Mouse (Mus musculus) limb, embryonic 11.5 days (tissue): ENCODE results near the gene Nppa. TPM values are rescaled to one million over a fixed set of nuclear protein-coding genes. Genes with fewer than 3 reads are reported as not detected.

Experiments used
- ATAC-seq: fragments of 200-750 bp; cut with Nextera tagmentation; 2 replicates; pipeline ENCODE4 v1.8.0; 2017; ENCODE audit warnings: low read depth; ENCODE audit not compliant: insufficient number of reproducible peaks, low FRiP score, low TSS enrichment
- DNase-seq: peaks from one replicate; pipeline ENCODE4 v3.0.0-alpha.2; 2015; ENCODE audit warnings: low spot score
- H3K27ac ChIP-seq: fragments of 300-500 bp; sonication (generic); replicated peaks from 2 replicates; pipeline ENCODE4 v1.5.1; 2014; ENCODE audit warnings: low read depth, mild to moderate bottlenecking, low read length
- H3K27me3 ChIP-seq: fragments of 300-500 bp; sonication (generic); 2 replicates; pipeline ENCODE4 v1.6.1; 2014; ENCODE audit warnings: mild to moderate bottlenecking, low read length, mixed read lengths; ENCODE audit not compliant: control insufficient read depth, insufficient read depth
- H3K36me3 ChIP-seq: fragments of 300-500 bp; sonication (generic); 2 replicates; pipeline ENCODE4 v1.6.1; 2014; ENCODE audit warnings: mild to moderate bottlenecking, low read length, moderate library complexity, mixed read lengths; ENCODE audit not compliant: control insufficient read depth, insufficient read depth
- H3K4me1 ChIP-seq: fragments of 300-500 bp; sonication (generic); 2 replicates; pipeline ENCODE4 v1.6.1; 2014; ENCODE audit warnings: low read length, mixed read lengths; ENCODE audit not compliant: control insufficient read depth, insufficient read depth
- H3K4me2 ChIP-seq: fragments of 300-500 bp; sonication (generic); 2 replicates; pipeline ENCODE4 v1.6.1; 2014; ENCODE audit warnings: low read depth, mild to moderate bottlenecking, moderate library complexity; ENCODE audit not compliant: severe bottlenecking
- H3K4me3 ChIP-seq: fragments of 300-500 bp; sonication (generic); 2 replicates; pipeline ENCODE4 v1.5.1; 2014; ENCODE audit warnings: low read depth, low read length
- H3K9ac ChIP-seq: fragments of 300-500 bp; sonication (generic); 2 replicates; pipeline ENCODE4 v1.6.1; 2014; ENCODE audit warnings: mild to moderate bottlenecking, low read length
- H3K9me3 ChIP-seq: fragments of 300-500 bp; sonication (generic); 2 replicates; pipeline ENCODE4 v1.6.1; 2016; ENCODE audit warnings: low read length; ENCODE audit not compliant: control insufficient read depth
- whole genome bisulfite sequencing: fragments of 180-500 bp; shearing (Covaris S2); extraction: QIAGEN DNeasy Blood & Tissue Kit; methylation state at CpG from one replicate; pipeline ENCODE4 v1.1.7; 2014; 5-methylcytosine and 5-hydroxymethylcytosine counted together
- polyA plus RNA-seq: library from polyadenylated mRNA; unstranded; fragments of >200 nt; fragmentation: Nextera tagmentation; extraction: Ambion mirVana; gene quantifications from 2 replicates; pipeline ENCODE4 v1.2.1, GENCODE M21; 2014

The Nppa gene
- polyA plus RNA-seq, 1 experiment from 2014 or later: 2.0 TPM

GRCm38 (mm10) chr4:147969337-147969736, 31.2 kb upstream of the Nppa start:
- DNase-seq (no peak), ATAC-seq (no peak)
- Histone ChIP-seq H3K36me3 (no peaks in the 10 kb centered on the region), H3K27me3 (no peaks in the 10 kb centered on the region), H3K4me1 (no peaks in the 10 kb centered on the region), H3K4me2 (no peak overlapping the region), H3K4me3 (no peak overlapping the region), H3K9me3 (no peaks in the 10 kb centered on the region), H3K9ac (no peak overlapping the region), H3K27ac (no peak overlapping the region)
- WGBS: 54% methylated on average over 9 of the region's 9 CpGs

GRCm38 (mm10) chr4:147976237-147976636, 24.3 kb upstream of the Nppa start:
- 83% methylated on average over 3 of the region's 3 CpGs for WGBS

GRCm38 (mm10) chr4:147977726-147978125, 22.8 kb upstream of the Nppa start:
- Histone ChIP-seq H3K27me3 (no peaks in the 10 kb centered on the region), H3K4me3 (no peak overlapping the region), H3K4me2 (no peak overlapping the region), H3K9ac (no peak overlapping the region), H3K9me3 (no peaks in the 10 kb centered on the region; the same call in 1 of the 2 replicates), H3K27ac (no peak overlapping the region), H3K4me1 (no peaks in the 10 kb centered on the region), H3K36me3 (no peaks in the 10 kb centered on the region)
- DNase-seq (no peak), ATAC-seq (no peak)
- WGBS: 74% methylated on average over 4 of the region's 4 CpGs

More at GRCm38 (mm10) chr4:147976237-147976636, 24.3 kb upstream of the Nppa start:
- Histone ChIP-seq H3K4me1 (no peaks in the 10 kb centered on the region), H3K27me3 (no peaks in the 10 kb centered on the region), H3K9ac (no peak overlapping the region), H3K36me3 (no peaks in the 10 kb centered on the region), H3K9me3 (no peaks in the 10 kb centered on the region; the same call in 1 of the 2 replicates), H3K27ac (no peak overlapping the region), H3K4me2 (no peak overlapping the region), H3K4me3 (no peak overlapping the region)
- DNase-seq: no peak
- ATAC-seq: no peak

GRCm38 (mm10) chr4:147978391-147978790, 22.1 kb upstream of the Nppa start:
- 88% methylated on average over 6 of the region's 6 CpGs for WGBS

GRCm38 (mm10) chr4:147979441-147979860, 21.1 kb upstream of the Nppa start:
- DNase-seq (no peak), ATAC-seq (no peak)
- Histone ChIP-seq H3K4me1 (no peaks in the 10 kb centered on the region), H3K9ac (no peak overlapping the region), H3K9me3 (no peaks in the 10 kb centered on the region; the same call in 1 of the 2 replicates), H3K27me3 (no peaks in the 10 kb centered on the region), H3K36me3 (no peaks in the 10 kb centered on the region), H3K4me3 (no peak overlapping the region), H3K4me2 (no peak overlapping the region), H3K27ac (no peak overlapping the region)
- WGBS: 83% methylated on average over 7 of the region's 7 CpGs

More at GRCm38 (mm10) chr4:147978391-147978790, 22.1 kb upstream of the Nppa start:
- no peak overlapping the region for H3K27ac ChIP-seq
- no peak overlapping the region for H3K4me2 ChIP-seq
- ATAC-seq (no peak), DNase-seq (no peak)
- no peaks in the 10 kb centered on the region for H3K27me3 ChIP-seq
- no peaks in the 10 kb centered on the region for H3K36me3 ChIP-seq
- no peak overlapping the region for H3K4me3 ChIP-seq
- no peak overlapping the region for H3K9ac ChIP-seq
- no peaks in the 10 kb centered on the region for H3K4me1 ChIP-seq
- H3K9me3 ChIP-seq: no peaks in the 10 kb centered on the region; the same call in 1 of the 2 replicates

GRCm38 (mm10) chr4:147985205-147986132, 15.1 kb upstream of the Nppa start, which contains the start of gene Nppb:
Gene Nppb (plus strand): TSS chr4:147985788.
- DNase-seq (peak; percentile 83), ATAC-seq (no peak)
- H3K27me3 ChIP-seq: no peaks in the 10 kb centered on the region
- no peak within 1 kb of the TSS for H3K9ac ChIP-seq
- WGBS: 38% methylated on average over 20 of the region's 20 CpGs
- H3K4me1 ChIP-seq: no peaks in the 10 kb centered on the region
- H3K27ac ChIP-seq: no peak within 1 kb of the TSS
- H3K36me3 ChIP-seq: no peaks in the 10 kb centered on the region
- no peak within 1 kb of the TSS for H3K4me2 ChIP-seq
- no peaks in the 10 kb centered on the region for H3K9me3 ChIP-seq
- H3K4me3 ChIP-seq: no peak within 1 kb of the TSS

GRCm38 (mm10) chr4:147993571-147994095, 6.9 kb upstream of the Nppa start:
- Histone ChIP-seq H3K9me3 (no peaks in the 10 kb centered on the region), H3K4me1 (no peaks in the 10 kb centered on the region), H3K4me2 (no peak overlapping the region), H3K4me3 (no peak overlapping the region), H3K36me3 (no peaks in the 10 kb centered on the region), H3K27ac (no peak overlapping the region), H3K27me3 (no peaks in the 10 kb centered on the region), H3K9ac (no peak overlapping the region)
- 72% methylated on average over 7 of the region's 7 CpGs for WGBS
- DNase-seq (no peak), ATAC-seq (no peak)

- Histone ChIP-seq H3K4me1 (no peaks in the 10 kb centered on the region), H3K27me3 (no peaks in the 10 kb centered on the region), H3K36me3 (no peaks in the 10 kb centered on the region), H3K9ac (no peak overlapping the region), H3K27ac (no peak overlapping the region), H3K9me3 (no peaks in the 10 kb centered on the region), H3K4me3 (no peak overlapping the region), H3K4me2 (no peak overlapping the region)
- no peak for DNase-seq
- WGBS: 70% methylated on average over 3 of the region's 3 CpGs
- no peak for ATAC-seq
Observed at GRCm38 (mm10) chr4:147995311-147995710, 5.2 kb upstream of the Nppa start.
